Mouse (Mus musculus) gastrocnemius, postnatal 36 days (tissue): ENCODE results near the gene Robo1. TPM values are rescaled to one million over a fixed set of nuclear protein-coding genes. Genes with fewer than 3 reads are reported as not detected.

ENCODE experiments used
- DNase-seq, 2 experiments: peaks; one replicate each; pipeline ENCODE4 v3.0.0; 2022
- intact Hi-C: fragments of 180-260 bp; cut with DNase I; formaldehyde crosslinking; loops from one replicate; pipeline ENCODE4 v1.15.1; 2025
- total RNA-seq, 2 experiments: library from RNA; stranded (reverse); gene quantifications; 2 replicates each; pipeline ENCODE4 v1.2.3; 2021

Robo1 gene
- total RNA-seq, 2 experiments from 2014 or later: 1.8 to 1.9 TPM

DNA sequence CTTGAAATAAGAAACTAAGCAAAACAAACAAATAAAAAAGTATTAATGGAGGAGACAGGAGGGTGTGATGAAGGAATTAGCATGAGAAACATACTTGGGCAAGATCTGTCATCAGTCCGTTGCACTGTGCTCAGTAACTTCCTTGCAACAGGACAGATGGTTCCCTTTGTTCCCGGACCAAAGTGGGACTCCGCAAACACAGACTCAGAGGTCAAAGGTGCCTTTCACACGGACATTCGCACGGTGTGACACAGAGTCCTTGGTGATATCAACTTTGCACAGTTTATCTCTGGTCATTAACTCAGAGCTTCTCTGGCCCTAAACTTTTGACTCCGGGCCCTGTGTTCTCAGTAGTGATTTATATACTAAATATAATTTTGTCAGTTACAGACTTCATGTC is 730.4 kb downstream of the Robo1 start:
- no peak for DNase-seq
- intact Hi-C loops: no loop called here

GRCm38 (mm10) chr16:73062461-73062860 is 754.4 kb downstream of the Robo1 start:
- DNase-seq: no peak
- intact Hi-C loops: no loop called here

DNA sequence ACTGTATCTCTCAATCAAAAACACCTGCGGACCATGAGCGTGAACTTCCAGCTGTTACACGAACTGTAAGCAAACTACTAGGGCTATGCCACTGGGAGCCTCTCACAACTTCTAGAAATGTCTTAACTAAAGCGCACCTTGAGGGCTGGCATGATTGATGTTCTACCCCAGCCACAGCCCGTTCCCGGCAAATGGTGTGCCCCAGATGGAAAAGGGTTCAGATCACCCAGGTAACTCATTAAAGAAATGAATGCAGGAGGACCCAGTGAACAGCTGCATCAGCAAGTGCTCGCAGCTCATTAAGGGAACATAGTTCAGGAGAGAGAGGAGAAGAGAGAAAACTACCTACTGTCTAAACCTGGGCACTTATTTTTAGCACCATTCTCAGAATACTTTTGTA is 759.7 kb downstream of the Robo1 start:
- intact Hi-C loops: no loop called here
- no peak for DNase-seq

DNA sequence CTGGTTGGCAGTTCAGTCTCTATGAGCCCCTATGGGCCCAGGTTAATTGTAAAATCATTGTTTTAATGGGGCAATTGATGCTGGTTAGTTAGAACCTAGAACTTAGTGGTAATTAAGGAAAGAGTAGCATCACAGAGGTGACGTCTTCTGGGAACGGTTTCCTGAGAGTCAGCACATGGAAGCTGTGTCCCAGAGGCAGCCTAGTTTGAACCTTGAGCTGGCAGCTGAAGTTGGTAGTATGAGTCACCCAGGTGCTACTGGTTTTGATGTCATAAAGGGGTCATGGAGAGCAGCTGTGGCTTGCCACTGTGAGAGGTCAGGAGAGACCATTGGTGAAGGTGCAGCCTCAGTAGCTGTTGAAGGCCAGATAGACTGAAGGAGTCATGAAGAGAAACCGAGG is 763.9 kb downstream of the Robo1 start:
- no peak for DNase-seq
- intact Hi-C loops: no loop called here

GRCm38 (mm10) chr16:73072883-73073282 is 764.8 kb downstream of the Robo1 start:
- intact Hi-C loops: no loop called here
- no peak for DNase-seq

DNA sequence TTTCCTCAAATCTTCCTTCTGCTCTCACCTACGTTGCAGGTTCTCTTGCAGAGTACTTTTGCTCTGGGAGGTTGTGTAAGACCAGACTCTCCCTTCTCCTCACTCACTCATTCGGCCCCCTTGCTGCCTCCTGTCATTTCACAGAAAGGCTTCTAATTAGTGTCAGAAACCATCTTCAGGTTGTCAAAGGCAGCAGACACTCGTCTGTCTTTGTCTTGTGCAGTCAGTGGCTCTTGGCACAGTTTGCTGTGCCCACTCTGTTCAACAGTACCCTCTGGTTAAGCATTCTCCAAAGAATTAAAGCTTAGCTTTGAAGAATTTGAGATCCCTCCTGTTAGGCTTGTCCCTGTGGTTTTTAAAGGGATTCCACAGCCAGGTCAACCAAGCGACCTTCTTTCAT is 774.3 kb downstream of the Robo1 start:
- intact Hi-C loops: no loop called here
- no peak for DNase-seq

GRCm38 (mm10) chr16:73083077-73083476 is 775.0 kb downstream of the Robo1 start:
- intact Hi-C loops: no loop called here
- DNase-seq: no peak
